Mouse (Mus musculus): ENCODE results near the gene Nmt2. TPM values are rescaled to one million over a fixed set of nuclear protein-coding genes. Genes with fewer than 3 reads are reported as not detected.

Nmt2 gene
- polyA plus RNA-seq, 1 experiment from 2014 or later, result 97.7 TPM

- Histone ChIP-seq H3K36me3 (peaks cover 16% of the 10 kb centered on the region), H3K4me1 (replicated peaks) (peaks cover 24% of the 10 kb centered on the region), H3K4me3 (peak overlapping the region; percentile 64), H3K9ac (peak overlapping the region; percentile 77), H3K4me2 (peak overlapping the region; percentile 70), H3K27me3 (peaks cover 8% of the 10 kb centered on the region; the same call in 1 of the 2 replicates), H3K27ac (peak overlapping the region; percentile 84), H3K9me3 (no peaks in the 10 kb centered on the region)
- WGBS, result 2% methylated on average over 21 of the region's 21 CpGs
- no peak for ATAC-seq (ENCODE audit: low FRiP score)
Observed at GRCm38 (mm10) chr2:3332056-3332455, 48.0 kb downstream of the Nmt2 start.

GRCm38 (mm10) chr2:3332484-3333242, 48.7 kb downstream of the Nmt2 start, which contains the start of gene Rpp38:
Gene Rpp38 (minus strand): TSS chr2:3332643.
- H3K4me1 ChIP-seq (replicated peaks), result peaks cover 24% of the 10 kb centered on the region
- under 1% methylated on average over 45 of the region's 45 CpGs for WGBS
- peak within 1 kb of the TSS; percentile 70 for H3K4me2 ChIP-seq
- H3K36me3 ChIP-seq, result peaks cover 16% of the 10 kb centered on the region
- peaks cover 12% of the 10 kb centered on the region; the same call in 1 of the 2 replicates for H3K27me3 ChIP-seq
- no peaks in the 10 kb centered on the region for H3K9me3 ChIP-seq
- peak within 1 kb of the TSS; percentile 77 for H3K9ac ChIP-seq
- peak; percentile 98 for ATAC-seq (ENCODE audit: low FRiP score)
- peak within 1 kb of the TSS; percentile 64 for H3K4me3 ChIP-seq
- H3K27ac ChIP-seq, result peak within 1 kb of the TSS; percentile 89

GRCm38 (mm10) chr2:3333761-3334160, 49.7 kb downstream of the Nmt2 start:
- H3K27ac ChIP-seq, result no peak overlapping the region
- peaks cover 24% of the 10 kb centered on the region for H3K4me1 ChIP-seq (replicated peaks)
- no peak overlapping the region for H3K9ac ChIP-seq
- 93% methylated on average over 12 of the region's 12 CpGs for WGBS
- no peak overlapping the region for H3K4me2 ChIP-seq
- H3K27me3 ChIP-seq, result peaks cover 16% of the 10 kb centered on the region; the same call in 1 of the 2 replicates
- no peaks in the 10 kb centered on the region for H3K9me3 ChIP-seq
- H3K36me3 ChIP-seq, result peaks cover 6% of the 10 kb centered on the region; the same call in 1 of the 2 replicates
- H3K4me3 ChIP-seq, result no peak overlapping the region
- no peak for ATAC-seq (ENCODE audit: low FRiP score)

- Histone ChIP-seq H3K9me3 (no peaks in the 10 kb centered on the region), H3K4me2 (peak within 1 kb of the TSS; percentile 65), H3K27ac (no peak within 1 kb of the TSS), H3K27me3 (peaks cover 16% of the 10 kb centered on the region; the same call in 1 of the 2 replicates), H3K4me3 (peak within 1 kb of the TSS; percentile 35), H3K36me3 (no peaks in the 10 kb centered on the region), H3K4me1 (replicated peaks) (peaks cover 22% of the 10 kb centered on the region), H3K9ac (peak within 1 kb of the TSS; percentile 55)
- 6% methylated on average over 20 of the region's 20 CpGs for WGBS
- 0 out of 2 replicates have a peak, but pooled peaks have one; percentile 3 for ATAC-seq (ENCODE audit: low FRiP score)
Observed at GRCm38 (mm10) chr2:3335611-3336301, 51.7 kb downstream of the Nmt2 start, which contains the start of gene Acbd7. Gene Acbd7 (plus strand): TSS chr2:3336168.

GRCm38 (mm10) chr2:3348422-3348821, 64.4 kb downstream of the Nmt2 start:
- WGBS, result 81% methylated on average over 4 of the region's 4 CpGs
- Histone ChIP-seq H3K4me3 (no peak overlapping the region), H3K4me2 (no peak overlapping the region), H3K27ac (no peak overlapping the region), H3K9me3 (no peaks in the 10 kb centered on the region), H3K36me3 (no peaks in the 10 kb centered on the region), H3K9ac (no peak overlapping the region), H3K4me1 (replicated peaks) (no peaks in the 10 kb centered on the region), H3K27me3 (peaks cover 6% of the 10 kb centered on the region; the same call in 1 of the 2 replicates)
- no peak for ATAC-seq (ENCODE audit: low FRiP score)

GRCm38 (mm10) chr2:3348919-3349318, 64.9 kb downstream of the Nmt2 start:
- no peaks in the 10 kb centered on the region for H3K4me1 ChIP-seq (replicated peaks)
- no peak overlapping the region for H3K9ac ChIP-seq
- H3K9me3 ChIP-seq, result no peaks in the 10 kb centered on the region
- no peak overlapping the region for H3K27ac ChIP-seq
- no peak for ATAC-seq (ENCODE audit: low FRiP score)
- WGBS, result 22% methylated on average over 3 of the region's 3 CpGs
- peaks cover 6% of the 10 kb centered on the region; the same call in 1 of the 2 replicates for H3K27me3 ChIP-seq
- no peak overlapping the region for H3K4me3 ChIP-seq
- H3K36me3 ChIP-seq, result no peaks in the 10 kb centered on the region
- no peak overlapping the region for H3K4me2 ChIP-seq

- H3K4me2 ChIP-seq, result no peak overlapping the region
- H3K9ac ChIP-seq, result no peak overlapping the region
- no peak for ATAC-seq (ENCODE audit: low FRiP score)
- no peaks in the 10 kb centered on the region for H3K36me3 ChIP-seq
- H3K4me1 ChIP-seq (replicated peaks), result no peaks in the 10 kb centered on the region
- H3K27ac ChIP-seq, result no peak overlapping the region
- no peaks in the 10 kb centered on the region for H3K9me3 ChIP-seq
- H3K4me3 ChIP-seq, result no peak overlapping the region
- H3K27me3 ChIP-seq, result peaks cover 3% of the 10 kb centered on the region; the same call in 1 of the 2 replicates
Observed at GRCm38 (mm10) chr2:3353160-3353559, 69.1 kb downstream of the Nmt2 start.

GRCm38 (mm10) chr2:3355793-3356192, 71.8 kb downstream of the Nmt2 start:
- H3K27me3 ChIP-seq, result peaks cover 3% of the 10 kb centered on the region; the same call in 1 of the 2 replicates
- 94% methylated on average over 8 of the region's 8 CpGs for WGBS
- ATAC-seq (ENCODE audit: low FRiP score), result no peak

GRCm38 (mm10) chr2:3356311-3356710, 72.3 kb downstream of the Nmt2 start:
- Histone ChIP-seq H3K27ac (no peak overlapping the region), H3K9ac (no peak overlapping the region), H3K4me2 (no peak overlapping the region), H3K36me3 (no peaks in the 10 kb centered on the region), H3K27me3 (peaks cover 3% of the 10 kb centered on the region; the same call in 1 of the 2 replicates), H3K4me1 (replicated peaks) (no peaks in the 10 kb centered on the region), H3K4me3 (no peak overlapping the region), H3K9me3 (no peaks in the 10 kb centered on the region)
- 83% methylated on average over 3 of the region's 3 CpGs for WGBS
- ATAC-seq (ENCODE audit: low FRiP score), result no peak

More at GRCm38 (mm10) chr2:3355793-3356192, 71.8 kb downstream of the Nmt2 start:
- H3K4me2 ChIP-seq, result no peak overlapping the region
- no peaks in the 10 kb centered on the region for H3K36me3 ChIP-seq
- no peak overlapping the region for H3K9ac ChIP-seq
- no peaks in the 10 kb centered on the region for H3K9me3 ChIP-seq
- no peaks in the 10 kb centered on the region for H3K4me1 ChIP-seq (replicated peaks)
- no peak overlapping the region for H3K4me3 ChIP-seq
- no peak overlapping the region for H3K27ac ChIP-seq

- Histone ChIP-seq H3K9me3 (no peaks in the 10 kb centered on the region), H3K36me3 (no peaks in the 10 kb centered on the region), H3K27ac (no peak overlapping the region), H3K27me3 (peaks cover 3% of the 10 kb centered on the region; the same call in 1 of the 2 replicates), H3K4me1 (replicated peaks) (no peaks in the 10 kb centered on the region), H3K9ac (no peak overlapping the region), H3K4me2 (no peak overlapping the region), H3K4me3 (no peak overlapping the region)
- ATAC-seq (ENCODE audit: low FRiP score), result no peak
- WGBS, result 82% methylated on average over 3 of the region's 3 CpGs
Observed at GRCm38 (mm10) chr2:3357887-3358286, 73.9 kb downstream of the Nmt2 start.

- H3K4me1 ChIP-seq (replicated peaks), result no peaks in the 10 kb centered on the region
- H3K4me2 ChIP-seq, result no peak overlapping the region
- 89% methylated on average over 3 of the region's 3 CpGs for WGBS
- H3K9ac ChIP-seq, result no peak overlapping the region
- no peak overlapping the region for H3K27ac ChIP-seq
- ATAC-seq (ENCODE audit: low FRiP score), result no peak
- no peaks in the 10 kb centered on the region for H3K36me3 ChIP-seq
- H3K4me3 ChIP-seq, result no peak overlapping the region
- no peaks in the 10 kb centered on the region for H3K9me3 ChIP-seq
- peaks cover 3% of the 10 kb centered on the region; the same call in 1 of the 2 replicates for H3K27me3 ChIP-seq
Observed at GRCm38 (mm10) chr2:3361067-3361466, 77.1 kb downstream of the Nmt2 start.

GRCm38 (mm10) chr2:3365127-3365526, 81.1 kb downstream of the Nmt2 start:
- no peak for ATAC-seq (ENCODE audit: low FRiP score)
- Histone ChIP-seq H3K27me3 (no peaks in the 10 kb centered on the region), H3K4me3 (no peak overlapping the region), H3K9me3 (no peaks in the 10 kb centered on the region), H3K4me2 (no peak overlapping the region), H3K36me3 (no peaks in the 10 kb centered on the region), H3K4me1 (replicated peaks) (no peaks in the 10 kb centered on the region), H3K9ac (no peak overlapping the region), H3K27ac (no peak overlapping the region)
- WGBS, result 68% methylated on average over 4 of the region's 4 CpGs
